Mouse (Mus musculus): ENCODE measurements around the gene Zfp248.

The Zfp248 gene

GRCm38 (mm10) chr6:118377611-118378010, 77.7 kb downstream of the Zfp248 start:
- intact Hi-C loops (cut with DNase I), result no loop called here

Small RNAs within 50 kb of the gene (microRNA-seq; reads per million reads assigned to microRNA genes)
- 0 reads per million in 2 experiments for gene Gm25953

Measured in adrenal gland (tissue).